Mouse (Mus musculus) liver, embryonic 14.5 days (tissue): Measurements from ENCODE around the gene Dennd4a. TPM values are rescaled to one million over a fixed set of nuclear protein-coding genes. Genes with fewer than 3 reads are reported as not detected.

Experiments
- ATAC-seq: fragments of 200-750 bp; cut with Nextera tagmentation; 2 replicates; pipeline ENCODE4 v1.8.0; 2017; ENCODE audit warnings: moderate number of reproducible peaks, mild to moderate bottlenecking, moderate library complexity; ENCODE audit not compliant: insufficient read depth
- DNase-seq, 3 experiments: peaks; one replicate each; pipeline ENCODE4 v3.0.0-alpha.2; 2012 to 2013; ENCODE audit warnings: low read depth in 3 of 3, low spot score in 3 of 3
- H3K27ac ChIP-seq: fragments of 300-500 bp; sonication (generic); 2 replicates; pipeline ENCODE4 v1.5.1; 2014; ENCODE audit warnings: moderate library complexity, mild to moderate bottlenecking, control low read depth, inconsistent platforms
- H3K27me3 ChIP-seq: fragments of 300-500 bp; sonication (generic); 2 replicates; pipeline ENCODE4 v1.6.1; 2014; ENCODE audit warnings: mild to moderate bottlenecking, low read length, moderate library complexity; ENCODE audit not compliant: control insufficient read depth, insufficient read depth
- H3K36me3 ChIP-seq: fragments of 300-500 bp; sonication (generic); replicated peaks from 2 replicates; pipeline ENCODE4 v1.6.1; 2014; ENCODE audit warnings: low read depth; ENCODE audit not compliant: control insufficient read depth, insufficient read depth
- H3K4me1 ChIP-seq, 2 experiments: fragments of 200-500 bp in 1 of 2; fragments of 300-500 bp in 1 of 2; sonication (generic) in 1 of 2; replicated peaks; 2 replicates each; pipeline ENCODE4 v1.6.1; 2012 to 2014; ENCODE audit warnings: antibody characterized with exemption in 1 of 2, inconsistent platforms in 1 of 2, low read length in 1 of 2; ENCODE audit not compliant: control insufficient read depth in 2 of 2, insufficient read depth in 2 of 2
- H3K4me2 ChIP-seq: fragments of 300-500 bp; sonication (generic); 2 replicates; pipeline ENCODE4 v1.6.1; 2014; ENCODE audit warnings: low read depth, mild to moderate bottlenecking, control low read depth, moderate library complexity
- H3K4me3 ChIP-seq, 2 experiments: fragments of 200-500 bp in 1 of 2; fragments of 300-500 bp in 1 of 2; sonication (generic) in 1 of 2; 2 replicates each; pipeline ENCODE4 v1.5.1; 2012 to 2014; ENCODE audit warnings: low read depth in 2 of 2, low read length in 2 of 2, mild to moderate bottlenecking in 2 of 2, control low read depth in 1 of 2, inconsistent platforms in 1 of 2, moderate library complexity in 1 of 2; ENCODE audit not compliant: insufficient read depth in 1 of 2
- H3K9ac ChIP-seq: fragments of 300-500 bp; sonication (generic); replicated peaks from 2 replicates; pipeline ENCODE4 v1.6.1; 2014; ENCODE audit warnings: mild to moderate bottlenecking, control low read depth, moderate library complexity
- H3K9me3 ChIP-seq: fragments of 300-500 bp; sonication (generic); 2 replicates; pipeline ENCODE4 v1.6.1; 2016; ENCODE audit warnings: low read length, mixed read lengths; ENCODE audit not compliant: control insufficient read depth
- CTCF ChIP-seq: IDR thresholded peaks from 2 replicates; pipeline ENCODE4 v1.5.1; 2016; ENCODE audit warnings: antibody characterized with exemption, low read depth, control low read depth
- EP300 ChIP-seq: IDR thresholded peaks from 2 replicates; pipeline ENCODE4 v1.6.1; 2016; ENCODE audit warnings: antibody characterized with exemption, low read depth
- WGBS: fragments of 180-500 bp; shearing (Covaris S2); extraction: QIAGEN DNeasy Blood & Tissue Kit; methylation state at CpG from one replicate; pipeline ENCODE4 v1.1.7; 2014; ENCODE audit not compliant: insufficient replicate concordance; 5-methylcytosine and 5-hydroxymethylcytosine counted together
- polyA plus RNA-seq, 2 experiments: library from polyadenylated mRNA; depleted of rRNA in 1 of 2; stranded (reverse) in 1 of 2; unstranded in 1 of 2; fragments of >200 nt; fragmentation: Nextera tagmentation in 1 of 2; extraction: Ambion mirVana in 1 of 2; gene quantifications; 2 replicates each; pipeline versions ENCODE4 v1.2.1 to v1.2.3; 2012 to 2014

Gene Dennd4a
- polyA plus RNA-seq, 2 experiments = 29.3 to 36.1 TPM

- H3K9me3 ChIP-seq = no peaks in the 10 kb centered on the region
- ATAC-seq (no peak), DNase-seq (peak in 2 of 3 experiments; percentile 7 to 17)
- 82% methylated on average over 2 of the region's 2 CpGs for WGBS
- no peaks in the 10 kb centered on the region for H3K4me1 ChIP-seq
- H3K4me3 ChIP-seq = no peak overlapping the region
- TF ChIP-seq CTCF (peak; percentile 63), EP300 (0 out of 2 replicates have a peak, but pooled peaks have one; percentile 8)
- no peak overlapping the region for H3K9ac ChIP-seq
- H3K36me3 ChIP-seq = peaks cover 50% of the 10 kb centered on the region
- H3K27me3 ChIP-seq = no peaks in the 10 kb centered on the region
- no peak overlapping the region for H3K27ac ChIP-seq
- H3K4me2 ChIP-seq = no peak overlapping the region
Measured at GRCm38 (mm10) chr9:64862687-64863086, 51.5 kb downstream of the Dennd4a start.

GRCm38 (mm10) chr9:64886008-64886407 is 74.9 kb downstream of the Dennd4a start:
- WGBS = 89% methylated on average over 5 of the region's 5 CpGs
- no peak overlapping the region for H3K9ac ChIP-seq
- peaks cover 51% of the 10 kb centered on the region for H3K36me3 ChIP-seq
- DNase-seq = no peak
- H3K4me3 ChIP-seq = no peak overlapping the region
- H3K4me1 ChIP-seq = no peaks in the 10 kb centered on the region
- no peak for TF ChIP-seq CTCF
- TF ChIP-seq EP300 = no peak
- no peak for ATAC-seq
- no peak overlapping the region for H3K4me2 ChIP-seq
- no peaks in the 10 kb centered on the region for H3K27me3 ChIP-seq
- no peak overlapping the region for H3K27ac ChIP-seq
- H3K9me3 ChIP-seq = no peaks in the 10 kb centered on the region

GRCm38 (mm10) chr9:64896605-64897004 is 85.5 kb downstream of the Dennd4a start:
- no peak overlapping the region for H3K4me2 ChIP-seq
- no peaks in the 10 kb centered on the region for H3K27me3 ChIP-seq
- no peak for DNase-seq
- ATAC-seq = no peak
- H3K4me3 ChIP-seq = no peak overlapping the region
- H3K36me3 ChIP-seq = peaks cover 79% of the 10 kb centered on the region
- H3K9ac ChIP-seq = no peak overlapping the region
- H3K9me3 ChIP-seq = no peaks in the 10 kb centered on the region
- TF ChIP-seq EP300 = no peak
- no peak for TF ChIP-seq CTCF
- H3K4me1 ChIP-seq = no peaks in the 10 kb centered on the region
- H3K27ac ChIP-seq = no peak overlapping the region
- 83% methylated on average over 10 of the region's 10 CpGs for WGBS

- no peak overlapping the region for H3K27ac ChIP-seq
- no peaks in the 10 kb centered on the region for H3K4me1 ChIP-seq
- H3K9me3 ChIP-seq = no peaks in the 10 kb centered on the region
- H3K4me3 ChIP-seq = no peak overlapping the region
- TF ChIP-seq EP300 (no peak), CTCF (no peak)
- DNase-seq (no peak), ATAC-seq (no peak)
- H3K4me2 ChIP-seq = no peak overlapping the region
- H3K36me3 ChIP-seq = peaks cover 77% of the 10 kb centered on the region
- H3K27me3 ChIP-seq = no peaks in the 10 kb centered on the region
- H3K9ac ChIP-seq = no peak overlapping the region
- 62% methylated on average over 4 of the region's 4 CpGs for WGBS
Measured at GRCm38 (mm10) chr9:64902866-64903265, 91.7 kb downstream of the Dennd4a start.

- ATAC-seq (0 out of 2 replicates have a peak, but pooled peaks have one; percentile 26), DNase-seq (peak; percentile 50 to 58 (median 55))
- peak; percentile 85 for TF ChIP-seq CTCF
- no peak for TF ChIP-seq EP300
- no peak overlapping the region for H3K9ac ChIP-seq
- H3K36me3 ChIP-seq = peaks cover 72% of the 10 kb centered on the region
- 69% methylated on average over 3 of the region's 3 CpGs for WGBS
- H3K4me1 ChIP-seq = no peaks in the 10 kb centered on the region
- H3K4me2 ChIP-seq = no peak overlapping the region
- no peak overlapping the region for H3K27ac ChIP-seq
- H3K27me3 ChIP-seq = no peaks in the 10 kb centered on the region
- no peaks in the 10 kb centered on the region for H3K9me3 ChIP-seq
- H3K4me3 ChIP-seq = no peak overlapping the region
Measured at GRCm38 (mm10) chr9:64903386-64903785, 92.2 kb downstream of the Dennd4a start.
